Mouse (Mus musculus) hematopoietic stem cell, adult 5-6 weeks (primary cell): ENCODE measurements around the gene Acer1. TPM values are rescaled to one million over a fixed set of nuclear protein-coding genes. Genes with fewer than 3 reads are reported as not detected.

Experiments used
- ATAC-seq, 2 experiments: fragments of 125-278 bp in 1 of 2; replicated peaks in 1 of 2; 2 replicates each; pipeline ENCODE4 v1.8.0; 2016 to 2017; ENCODE audit warnings: inconsistent platforms in 2 of 2, mild to moderate bottlenecking in 2 of 2, moderate number of reproducible peaks in 2 of 2, low read depth in 1 of 2, moderate TSS enrichment in 1 of 2; ENCODE audit not compliant: low FRiP score in 2 of 2, poor library complexity in 2 of 2, severe bottlenecking in 2 of 2, insufficient read depth in 1 of 2, low TSS enrichment in 1 of 2
- total RNA-seq: library from RNA; stranded (forward); fragments of 172-1452, 232-1000 nt; gene quantifications from 2 replicates; pipeline ENCODE4 v1.2.3, GENCODE M21; 2017

Acer1 gene
- total RNA-seq, 1 experiment from 2014 or later = not detected

- ATAC-seq = no peak
Observed at GRCm38 (mm10) chr17:56963646-56964045, 18.3 kb downstream of the Acer1 start.

- ATAC-seq = no peak
Observed at GRCm38 (mm10) chr17:56962642-56963405, 19.1 kb downstream of the Acer1 start.

- ATAC-seq = no peak
Observed at GRCm38 (mm10) chr17:56961880-56962279, 20.0 kb downstream of the Acer1 start.

GRCm38 (mm10) chr17:56958667-56959066 is 23.3 kb downstream of the Acer1 start:
- no peak for ATAC-seq

GRCm38 (mm10) chr17:56957763-56958429 is 24.0 kb downstream of the Acer1 start:
- peak; percentile 92 to 94 for ATAC-seq

- ATAC-seq = no peak
Observed at GRCm38 (mm10) chr17:56954871-56955270, 27.1 kb downstream of the Acer1 start.

- ATAC-seq = no peak
Observed at GRCm38 (mm10) chr17:56952639-56953038, 29.3 kb downstream of the Acer1 start.

- ATAC-seq = no peak; a peak in 1 of 4 replicates
Observed at GRCm38 (mm10) chr17:56950915-56951314, 31.0 kb downstream of the Acer1 start.

GRCm38 (mm10) chr17:56938751-56939150 is 43.2 kb downstream of the Acer1 start:
- no peak for ATAC-seq

- ATAC-seq = no peak
Observed at GRCm38 (mm10) chr17:56936731-56937130, 45.2 kb downstream of the Acer1 start.

- peak; percentile 93 to 98 for ATAC-seq
Observed at GRCm38 (mm10) chr17:56935363-56936131, 46.4 kb downstream of the Acer1 start, which contains the start of gene Mllt1. Gene Mllt1, minus strand, starts transcription at chr17:56935415.

- ATAC-seq = 0 out of 4 replicates have a peak, but pooled peaks of 1 of the 2 experiments have one; percentile 7
Observed at GRCm38 (mm10) chr17:56934545-56935330, 47.2 kb downstream of the Acer1 start.

GRCm38 (mm10) chr17:56933395-56933794 is 48.5 kb downstream of the Acer1 start:
- no peak for ATAC-seq

GRCm38 (mm10) chr17:56930026-56930425 is 51.9 kb downstream of the Acer1 start:
- ATAC-seq = peak in 1 of 2 experiments; percentile 16; a peak in 1 of 4 replicates

- ATAC-seq = peak; percentile 34 to 46; a peak in 2 of 4 replicates
Observed at GRCm38 (mm10) chr17:56929530-56929929, 52.4 kb downstream of the Acer1 start.

- no peak for ATAC-seq
Observed at GRCm38 (mm10) chr17:56929101-56929500, 52.8 kb downstream of the Acer1 start.

- ATAC-seq = no peak
Observed at GRCm38 (mm10) chr17:56925998-56926397, 55.9 kb downstream of the Acer1 start.
